Mouse (Mus musculus): ENCODE results near the gene Daam2.
A peak's percentile ranks its signal among the peaks of the same experiment; 100 is the strongest.

The Daam2 gene

GRCm38 (mm10) chr17:49432071-49432711 is 132.0 kb downstream of the Daam2 start:
- DNase-seq (ENCODE audit: low spot score in 2 of 2) = peak; percentile 52 to 84

DNA sequence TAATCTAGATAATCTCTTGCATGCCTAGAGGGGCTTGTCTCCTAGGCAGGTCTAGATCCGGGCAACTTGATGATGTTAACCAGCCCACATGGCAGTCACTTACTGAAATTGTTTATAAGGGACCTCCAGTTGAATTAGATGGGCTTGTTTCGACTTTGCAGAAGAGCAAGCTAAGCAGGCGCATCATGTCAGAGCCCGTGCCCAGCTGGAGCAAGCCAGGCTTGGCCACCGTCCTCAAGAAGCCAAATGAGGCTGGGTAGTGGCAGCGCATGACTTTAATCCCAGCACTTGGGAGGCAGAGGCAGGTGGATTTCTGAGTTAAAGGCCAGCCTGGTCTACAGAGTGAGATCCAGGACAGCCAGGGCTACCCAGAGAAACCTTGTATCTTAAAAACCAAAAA is 133.0 kb downstream of the Daam2 start:
- no peak for DNase-seq (ENCODE audit: low spot score in 2 of 2)

DNA sequence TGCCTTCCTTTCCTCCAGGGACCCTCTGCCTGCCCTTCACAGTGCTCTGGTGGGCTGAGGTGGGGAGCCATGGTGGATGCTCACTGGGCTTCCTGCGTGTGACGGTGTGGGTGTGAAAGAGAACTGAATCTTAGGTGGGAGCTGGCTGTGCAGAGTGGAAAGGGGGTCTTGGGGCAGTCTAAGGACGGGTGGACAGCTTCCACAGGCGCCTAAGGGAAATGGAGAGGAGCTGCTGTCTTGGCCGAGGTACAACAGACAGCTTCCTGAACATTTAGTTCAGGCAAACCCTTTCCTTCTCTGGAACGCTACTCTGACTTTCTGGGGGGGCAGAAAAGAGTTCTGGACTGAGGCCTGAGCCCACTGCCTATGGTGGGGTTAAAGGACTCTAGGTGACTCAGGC is 134.0 kb downstream of the Daam2 start:
- DNase-seq (ENCODE audit: low spot score in 2 of 2) = no peak

- no peak for DNase-seq (ENCODE audit: low spot score in 2 of 2)
Measured at GRCm38 (mm10) chr17:49429471-49430129, 134.5 kb downstream of the Daam2 start.

DNA sequence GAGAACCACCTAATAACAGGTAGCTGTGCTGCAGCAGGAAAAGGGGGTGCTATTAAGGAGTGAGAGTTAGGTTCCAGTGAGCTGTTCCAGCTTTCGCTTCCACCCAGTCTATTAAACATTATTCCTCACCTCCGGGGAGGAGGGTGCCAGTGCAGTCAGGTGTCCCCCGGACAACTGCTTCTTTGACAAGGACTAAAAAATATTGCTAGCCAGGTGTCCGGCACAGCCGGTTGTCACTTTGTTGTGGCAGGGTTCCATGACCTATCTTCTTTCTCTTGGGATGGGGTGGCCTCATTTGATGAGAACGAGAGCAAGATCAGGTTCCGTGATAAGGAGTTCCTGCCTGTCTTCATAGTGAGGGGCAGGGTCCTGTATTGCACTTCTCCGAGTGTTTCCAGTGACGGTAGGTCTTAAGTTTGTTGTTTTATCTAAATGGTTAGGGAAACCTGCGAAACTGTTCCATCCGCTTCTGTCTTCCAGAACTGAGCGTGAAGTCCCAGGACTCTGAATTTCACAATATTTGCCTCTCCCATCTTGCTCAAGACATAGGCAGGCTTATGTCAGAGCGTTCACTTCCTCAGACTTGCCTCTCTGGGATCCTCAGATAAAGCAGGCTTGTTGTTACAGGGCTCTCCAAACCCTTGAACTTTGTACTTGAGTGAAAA is 135.3 kb downstream of the Daam2 start:
- peak; percentile 42 to 68 for DNase-seq (ENCODE audit: low spot score in 2 of 2)

GRCm38 (mm10) chr17:49428239-49428688 is 135.9 kb downstream of the Daam2 start, which contains the start of gene Mocs1:
Mocs1 (plus strand) TSS chr17:49428362.
- DNase-seq (ENCODE audit: low spot score in 2 of 2) = peak; percentile 93 to 97

DNA sequence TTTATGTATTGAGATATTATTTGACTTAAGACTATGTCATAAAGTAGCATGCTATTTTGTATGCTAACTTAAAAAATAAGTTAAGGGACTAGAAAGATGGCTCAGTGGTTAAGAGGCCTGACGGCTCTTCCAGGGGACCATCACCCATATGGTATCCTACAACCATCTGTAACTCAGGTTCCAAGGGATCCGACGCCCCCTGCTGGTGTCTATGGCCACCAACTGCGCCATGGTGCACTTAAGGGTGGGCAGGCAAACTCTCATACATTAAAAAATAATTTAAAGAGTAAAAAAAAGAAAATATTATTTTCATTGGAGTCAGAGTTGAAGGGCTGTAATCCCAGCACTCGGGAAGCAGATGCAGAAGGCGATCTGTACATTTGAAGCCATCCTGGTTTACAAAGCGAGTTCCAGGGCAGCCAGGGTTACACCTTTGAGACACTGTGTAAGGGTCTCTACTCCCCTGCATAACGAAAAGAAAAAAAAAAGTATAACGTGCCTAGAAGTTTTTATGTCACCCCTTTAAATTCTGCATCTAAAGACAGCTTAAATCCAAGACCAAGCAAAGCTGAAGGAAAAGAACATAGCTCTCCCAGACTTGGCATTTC is 136.4 kb downstream of the Daam2 start:
- no peak for DNase-seq (ENCODE audit: low spot score in 2 of 2)

- DNase-seq (ENCODE audit: low spot score in 2 of 2) = no peak
Measured at GRCm38 (mm10) chr17:49423872-49424271, 140.3 kb downstream of the Daam2 start.

DNA sequence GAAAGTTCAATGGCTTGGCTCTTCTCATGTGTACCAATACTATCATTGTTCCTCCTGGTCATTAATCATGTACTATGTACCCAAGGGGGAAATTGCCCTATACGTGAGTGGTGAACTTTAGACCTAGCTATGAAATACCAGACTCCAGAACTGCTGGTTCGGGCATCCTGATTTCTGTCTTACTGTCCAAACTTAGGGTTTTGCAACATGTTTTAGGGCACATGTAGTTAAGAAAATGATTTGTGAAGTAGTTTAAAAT is 141.1 kb downstream of the Daam2 start:
- no peak for DNase-seq (ENCODE audit: low spot score in 2 of 2)

DNA sequence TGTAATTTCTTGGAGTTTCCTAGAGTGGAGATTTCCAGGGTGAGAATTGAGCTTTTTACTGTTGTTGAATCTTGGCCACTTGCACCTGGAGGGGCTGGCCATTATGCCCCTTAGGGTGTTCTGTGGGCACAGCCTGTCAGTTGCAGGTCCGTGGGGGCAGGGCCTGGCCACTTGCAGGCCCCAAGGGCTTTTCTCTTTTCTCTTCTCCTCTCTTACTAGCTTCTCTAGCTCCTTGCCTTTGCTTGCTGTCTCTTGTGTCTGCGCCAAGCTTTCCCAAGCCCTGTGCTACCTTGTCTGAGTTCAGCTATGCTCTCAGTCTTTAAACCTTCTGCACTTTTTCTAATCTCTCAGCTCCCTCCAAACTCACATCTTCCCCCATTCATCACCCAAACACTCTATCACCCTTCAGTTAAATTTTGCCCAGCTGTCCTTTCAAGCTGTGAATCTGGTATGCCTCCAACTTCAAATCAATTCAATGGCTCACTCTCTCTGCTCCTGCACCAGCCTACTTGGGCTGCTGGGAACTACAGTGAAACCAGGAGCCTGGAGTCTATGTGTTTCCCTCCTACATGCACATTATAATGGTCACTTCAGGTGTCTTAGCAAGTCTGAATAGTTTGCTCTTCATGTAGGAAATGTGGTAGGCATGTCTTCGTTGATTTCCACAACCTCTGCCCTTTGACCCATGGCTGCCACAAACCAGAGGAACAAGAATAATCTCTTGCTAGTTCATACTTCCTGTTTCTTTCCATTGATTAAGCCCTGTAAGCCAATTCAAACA is 141.7 kb downstream of the Daam2 start:
- DNase-seq (ENCODE audit: low spot score in 2 of 2) = no peak

- no peak for DNase-seq (ENCODE audit: low spot score in 2 of 2)
Measured at GRCm38 (mm10) chr17:49419813-49420212, 144.3 kb downstream of the Daam2 start.

DNA sequence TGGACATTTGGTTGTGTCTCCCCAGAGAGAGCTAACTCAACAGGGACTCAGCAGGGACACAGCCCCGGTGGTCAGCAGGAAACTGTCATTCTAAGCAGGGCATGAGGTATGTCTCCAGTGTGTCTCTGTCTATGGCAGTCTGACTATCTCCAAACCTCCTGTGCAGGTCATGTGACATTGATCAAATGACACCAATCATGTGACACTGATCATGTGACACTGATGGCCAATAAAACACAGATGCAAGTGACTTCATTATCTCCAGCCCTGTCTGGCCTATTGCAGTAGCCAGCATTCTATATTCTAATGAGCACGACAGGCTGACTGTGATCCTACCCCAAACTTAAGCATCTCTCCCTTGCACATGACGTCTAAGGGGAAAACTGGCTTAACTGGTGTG is 147.9 kb downstream of the Daam2 start:
- no peak for DNase-seq (ENCODE audit: low spot score in 2 of 2)

DNA sequence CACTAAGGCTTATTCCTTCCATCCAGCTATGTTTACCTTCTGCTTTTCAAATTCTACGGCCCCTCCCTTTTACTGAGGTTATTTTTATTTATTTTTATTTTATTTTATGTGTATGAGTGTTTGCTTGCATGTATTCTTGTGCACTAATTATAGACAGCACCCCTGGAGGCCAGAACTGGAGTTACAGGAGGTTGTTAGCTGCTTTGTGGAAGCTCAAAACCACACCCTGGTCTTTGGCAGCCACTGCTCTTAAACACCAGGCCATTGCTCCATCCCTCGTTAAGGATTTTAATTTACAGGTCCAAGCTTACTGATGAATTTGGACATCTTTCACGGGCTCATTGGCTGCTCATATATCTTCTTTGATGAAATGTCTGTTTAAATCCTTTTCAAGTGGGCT is 150.6 kb downstream of the Daam2 start:
- no peak for DNase-seq (ENCODE audit: low spot score in 2 of 2)

DNA sequence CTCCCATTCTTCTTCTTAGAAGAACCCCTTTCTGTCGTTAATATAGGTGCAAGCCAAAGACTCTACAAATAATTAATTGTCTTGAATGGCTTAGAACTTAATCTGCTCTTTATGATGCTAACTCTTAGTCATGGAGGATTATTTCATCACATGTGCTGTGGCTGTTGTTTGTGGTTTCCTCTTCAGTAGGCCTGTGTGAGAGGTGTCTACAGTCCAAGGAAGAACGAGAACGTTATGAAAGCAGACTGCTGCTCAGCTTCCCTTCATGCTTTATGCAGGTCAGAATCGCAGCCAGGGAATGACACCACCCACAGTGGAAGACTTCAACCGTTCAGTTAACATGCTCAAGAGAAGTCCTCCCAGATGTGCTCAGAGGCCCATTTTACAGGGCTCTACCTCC is 151.2 kb downstream of the Daam2 start:
- no peak for DNase-seq (ENCODE audit: low spot score in 2 of 2)
